Mouse (Mus musculus): ENCODE results near the gene Nanog.

DNA sequence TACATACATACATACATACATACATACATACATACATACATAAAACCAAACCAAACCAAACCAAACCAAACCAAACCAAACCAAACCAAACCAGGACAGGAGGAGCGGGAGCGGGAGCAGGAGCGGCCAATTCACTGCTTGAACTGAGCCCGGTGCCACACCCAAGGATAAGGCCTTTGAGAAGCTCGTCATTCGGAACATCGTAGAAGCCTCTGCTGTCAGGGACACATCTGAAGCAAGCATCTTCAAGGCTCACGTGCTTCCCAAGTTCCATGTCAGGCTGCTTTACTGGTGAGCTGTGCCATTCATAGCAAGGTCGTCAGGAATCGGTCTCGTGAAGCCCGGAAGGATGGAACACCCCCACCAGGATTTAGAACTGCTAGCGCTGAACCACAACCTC is 20.6 kb upstream of the Nanog start:
- TF ChIP-seq CTCF (IDR thresholded peaks at IDR 0.05; ENCODE audit: extremely low read depth, insufficient read depth, low read length) (no peak), POLR2A (IDR thresholded peaks at IDR 0.05; ENCODE audit: extremely low read depth, insufficient read depth, low read length) (no peak)
